Mouse (Mus musculus): ENCODE measurements at regions not wholly inside any gene's neighbourhood (a gene's known extent, or its start where the extent isn't known, plus 50 kb on each side); places are given as distances from the start of the nearest gene placed in this dataset.

DNA sequence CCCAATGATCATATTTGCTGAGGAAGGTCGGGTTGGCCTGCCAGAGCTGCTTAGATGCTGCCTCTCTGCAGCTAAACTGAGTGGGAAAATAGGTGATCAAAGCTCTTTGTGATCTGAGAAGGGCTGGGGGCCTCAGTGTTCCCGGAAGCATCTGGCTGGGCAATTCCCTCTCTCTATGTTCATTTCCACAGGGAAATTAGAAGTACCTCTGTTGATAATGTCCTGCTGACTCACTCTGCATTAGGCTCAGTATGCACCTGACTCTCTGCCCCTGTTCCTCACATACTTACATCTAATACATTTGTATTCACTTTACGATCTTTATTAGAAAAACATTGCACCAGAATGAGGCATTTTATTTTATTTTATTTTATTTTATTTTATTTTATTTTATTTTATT is 514.8 kb upstream of the Msl3l2 start:
- ATAC-seq (ENCODE audit: insufficient read depth) (no peak), DNase-seq (no peak)
- H3K27ac ChIP-seq (ENCODE audit: low read depth), result no peak overlapping the region
- H3K27me3 ChIP-seq (ENCODE audit: insufficient read depth, low read length), result no peaks in the 10 kb centered on the region
- H3K9me3 ChIP-seq (ENCODE audit: low read depth, low read length), result no peaks in the 10 kb centered on the region
- 70% methylated on average over 3 of the region's 3 CpGs for WGBS
- H3K4me3 ChIP-seq (ENCODE audit: low read depth, low read length), result no peak overlapping the region
- no peak for TF ChIP-seq CTCF (IDR thresholded peaks at IDR 0.05; ENCODE audit: low read depth)
- no peak overlapping the region for H3K9ac ChIP-seq
- no peak overlapping the region for H3K4me2 ChIP-seq
- no peaks in the 10 kb centered on the region for H3K36me3 ChIP-seq (ENCODE audit: insufficient read depth)
- H3K4me1 ChIP-seq (ENCODE audit: insufficient read depth), result no peaks in the 10 kb centered on the region

GRCm38 (mm10) chr10:55624566-55625287 is 482.0 kb upstream of the Msl3l2 start:
- Histone ChIP-seq H3K4me1 (ENCODE audit: insufficient read depth) (no peaks in the 10 kb centered on the region), H3K4me2 (no peak overlapping the region), H3K4me3 (ENCODE audit: low read depth, low read length) (no peak overlapping the region), H3K36me3 (ENCODE audit: insufficient read depth) (no peaks in the 10 kb centered on the region), H3K9me3 (ENCODE audit: low read depth, low read length) (no peaks in the 10 kb centered on the region), H3K27me3 (ENCODE audit: insufficient read depth, low read length) (no peaks in the 10 kb centered on the region), H3K27ac (ENCODE audit: low read depth) (no peak overlapping the region), H3K9ac (no peak overlapping the region)
- TF ChIP-seq CTCF (IDR thresholded peaks at IDR 0.05; ENCODE audit: low read depth), result no peak
- peak; percentile 79 for DNase-seq
- WGBS, result 44% methylated on average over 5 of the region's 5 CpGs
- peak; percentile 96 for ATAC-seq (ENCODE audit: insufficient read depth)

DNA sequence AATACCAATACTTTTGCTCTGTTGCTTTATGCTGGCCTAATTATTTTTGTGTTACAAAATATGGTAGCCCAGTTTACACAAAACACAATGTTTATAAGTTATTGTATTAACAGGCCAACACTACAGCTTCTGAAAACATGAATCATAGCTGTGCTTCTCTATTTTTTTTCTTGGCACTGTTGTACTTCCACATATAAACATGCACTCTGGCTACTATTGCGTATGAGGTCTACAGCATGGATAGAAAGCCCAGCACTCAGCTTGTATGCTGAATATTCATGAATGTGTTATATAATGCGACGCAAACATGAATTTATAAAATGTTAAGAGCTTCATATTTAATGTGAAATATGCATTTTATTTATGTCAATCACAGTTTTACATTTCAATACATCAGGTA is 465.4 kb upstream of the Msl3l2 start:
- peak; percentile 71; the same call in 1 of the 2 replicates for ATAC-seq (ENCODE audit: insufficient read depth)
- no peak for TF ChIP-seq CTCF (IDR thresholded peaks at IDR 0.05; ENCODE audit: low read depth)
- H3K9ac ChIP-seq, result no peak overlapping the region

More for the DNA sequence above, 465.4 kb upstream of the Msl3l2 start:
- WGBS, result 53% methylated on average over 3 of the region's 3 CpGs
- Histone ChIP-seq H3K9me3 (ENCODE audit: low read depth, low read length) (no peaks in the 10 kb centered on the region), H3K27ac (ENCODE audit: low read depth) (no peak overlapping the region), H3K4me2 (no peak overlapping the region), H3K36me3 (ENCODE audit: insufficient read depth) (no peaks in the 10 kb centered on the region), H3K4me1 (ENCODE audit: insufficient read depth) (no peaks in the 10 kb centered on the region), H3K27me3 (ENCODE audit: insufficient read depth, low read length) (no peaks in the 10 kb centered on the region), H3K4me3 (ENCODE audit: low read depth, low read length) (no peak overlapping the region)
- peak; percentile 38 for DNase-seq

All from lung, embryonic 14.5 days (tissue).